Mouse (Mus musculus) cerebellum, adult (tissue): ENCODE data around the gene Ccdc120.
"Not testable (repeated sequence)": the region's sequence is repeated elsewhere in the genome, so short reads cannot be mapped to it uniquely, and the experiment has no call there.

Source experiments
- ATAC-seq: cut with Nextera tagmentation; 2 replicates; pipeline ENCODE4 v1.9.2; 2017; ENCODE audit warnings: mild to moderate bottlenecking, moderate library complexity, mixed read lengths; ENCODE audit not compliant: insufficient number of reproducible peaks, low FRiP score, low TSS enrichment

Gene Ccdc120

DNA sequence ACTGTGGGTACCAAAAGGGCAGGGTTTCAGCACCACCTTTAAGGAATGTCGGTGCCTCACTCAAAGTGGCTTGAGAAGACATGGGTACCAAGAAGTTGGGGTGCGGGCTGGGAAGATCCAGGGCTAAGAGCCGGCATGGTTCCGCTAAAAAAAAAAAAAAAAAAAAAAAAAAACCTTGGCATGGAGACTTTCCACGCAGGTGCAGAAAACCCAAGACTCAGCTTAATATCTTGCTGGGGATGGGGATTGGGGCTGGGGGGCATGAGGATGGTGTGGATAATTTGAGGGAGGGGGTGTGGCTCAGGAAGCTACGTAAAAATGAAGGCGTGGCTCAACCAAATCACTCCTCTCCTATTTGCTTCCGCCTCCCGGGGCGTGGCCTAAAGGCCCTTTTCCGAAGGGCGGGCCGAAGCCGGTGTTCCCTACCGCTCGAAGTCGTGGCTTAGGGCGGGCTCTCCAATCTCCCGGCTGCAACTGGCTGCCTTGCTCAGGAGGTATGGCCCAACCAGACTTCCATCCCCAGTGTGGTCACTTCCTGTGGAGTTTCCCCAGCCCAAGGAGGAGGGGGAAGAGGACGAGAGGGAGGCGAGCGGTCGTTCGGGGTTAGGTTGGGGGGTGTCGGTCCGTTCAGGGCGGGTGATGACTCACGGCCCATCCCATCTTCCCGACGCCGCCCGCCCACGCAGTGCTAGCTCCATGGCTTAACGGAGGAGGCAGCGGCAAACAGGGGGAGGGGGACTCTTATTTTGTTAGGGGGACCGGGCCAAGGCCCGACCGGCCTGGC, 11.6 kb upstream of the Ccdc120 start, which contains the start of gene Tfe3:
Tfe3 (plus strand) TSS at position 424 of the 784 bp plus-strand sequence.
- peak; percentile 99 for ATAC-seq

DNA sequence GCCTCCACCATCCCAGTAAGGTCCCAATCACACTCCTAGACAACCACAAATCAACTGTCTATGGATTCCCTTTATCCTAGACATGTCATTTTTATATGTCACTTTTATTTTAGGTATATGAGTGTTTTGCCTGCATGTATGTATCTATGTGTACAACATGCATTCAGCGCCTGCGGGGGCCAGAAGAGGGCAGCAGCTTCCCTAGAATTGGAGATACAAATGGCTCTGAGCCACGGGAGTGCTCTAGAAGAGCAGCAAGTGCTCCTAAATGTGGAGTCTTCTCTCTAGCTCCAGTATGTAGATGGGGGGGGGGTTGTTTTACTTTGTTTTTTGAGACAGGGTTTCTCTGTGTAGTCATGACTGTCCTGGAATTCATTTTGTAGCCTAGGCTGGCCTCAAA, 2.9 kb upstream of the Ccdc120 start:
- not testable (repeated sequence) for ATAC-seq

GRCm38 (mm10) chrX:7745429-7745828, 5.3 kb downstream of the Ccdc120 start:
- no peak for ATAC-seq

GRCm38 (mm10) chrX:7744940-7745339, 5.8 kb downstream of the Ccdc120 start:
- ATAC-seq, result no peak

DNA sequence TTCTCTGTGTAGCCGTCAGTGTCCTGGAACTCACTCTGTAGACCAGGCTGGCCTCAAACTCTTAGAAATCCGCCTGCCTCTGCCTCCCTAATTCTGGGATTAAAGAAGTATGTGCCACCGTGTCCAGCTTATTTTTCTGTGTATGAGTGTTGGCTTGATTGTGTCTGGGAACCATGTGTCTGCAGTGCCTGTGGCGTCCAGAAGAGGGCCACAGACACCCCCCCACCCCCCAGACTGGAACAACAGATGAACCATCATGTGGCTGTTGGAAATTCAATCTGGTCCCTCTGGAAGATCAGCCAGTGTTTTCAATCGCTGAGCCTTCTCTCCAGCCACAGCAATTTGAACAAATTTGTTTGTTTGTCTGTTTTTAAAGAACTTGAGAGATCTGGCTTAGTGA, 7.2 kb downstream of the Ccdc120 start:
- ATAC-seq, result no peak

- peak; percentile 42; the same call in 1 of the 2 replicates for ATAC-seq
These were observed 9.6 kb downstream of the Ccdc120 start for GRCm38 (mm10) chrX:7741103-7741502.

GRCm38 (mm10) chrX:7740082-7740819, 10.5 kb downstream of the Ccdc120 start:
- no peak for ATAC-seq

- peak; percentile 60 for ATAC-seq
These were observed 11.2 kb downstream of the Ccdc120 start for GRCm38 (mm10) chrX:7739336-7740081.

GRCm38 (mm10) chrX:7733571-7734156, 17.0 kb downstream of the Ccdc120 start:
- no peak for ATAC-seq

DNA sequence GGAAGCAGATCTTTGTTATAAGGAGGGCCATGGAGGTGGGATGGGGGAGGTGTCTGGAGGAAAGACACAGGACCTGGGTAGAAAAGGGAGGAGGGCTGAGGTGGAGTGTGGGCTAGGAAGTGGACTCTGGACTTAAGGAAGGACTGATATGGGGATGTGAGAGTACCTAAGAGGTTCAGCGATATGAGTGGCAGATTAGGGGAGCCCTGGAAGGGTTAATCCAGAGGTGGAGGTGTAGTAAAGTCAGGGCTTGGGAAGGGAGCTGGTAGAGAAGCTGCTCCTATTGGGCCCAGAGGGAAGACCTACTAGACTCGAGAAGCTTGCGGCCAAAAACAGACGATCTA, 21.8 kb downstream of the Ccdc120 start:
- no peak for ATAC-seq

DNA sequence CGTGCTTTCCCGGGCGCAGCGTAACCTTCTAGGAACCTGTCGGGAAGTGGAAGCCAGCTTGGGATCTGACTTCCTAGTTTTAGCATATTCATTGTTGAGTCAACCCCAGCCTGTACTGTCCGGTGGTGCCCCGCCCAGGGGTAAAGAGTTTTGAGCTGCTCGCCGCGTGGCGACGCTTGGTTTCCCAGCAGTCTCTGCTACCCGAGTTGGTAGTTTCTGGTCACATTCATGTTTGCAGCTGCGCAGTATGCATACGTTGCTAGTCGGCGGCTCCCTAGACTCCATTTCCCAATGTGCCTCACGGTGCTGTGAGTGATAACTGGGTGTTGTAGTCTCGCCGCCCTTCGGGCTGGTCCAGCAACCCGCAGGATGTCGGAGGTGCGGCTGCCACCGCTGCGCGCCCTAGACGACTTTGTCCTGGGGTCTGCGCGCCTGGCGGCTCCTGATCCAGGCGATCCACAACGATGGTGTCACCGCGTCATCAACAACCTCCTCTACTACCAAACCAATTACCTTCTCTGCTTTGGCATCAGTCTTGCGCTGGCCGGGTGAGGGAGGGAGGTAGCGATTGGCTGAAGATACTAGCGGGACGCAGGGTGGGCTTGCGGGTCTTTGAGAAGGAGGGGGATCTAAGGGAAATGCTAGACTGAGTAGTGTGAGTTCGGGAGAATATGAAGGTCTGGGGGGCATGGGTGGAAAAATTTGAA, 22.3 kb downstream of the Ccdc120 start, which contains the start of gene Praf2:
Praf2 (plus strand) TSS at position 225 of the 707 bp plus-strand sequence.
- peak; percentile 94 for ATAC-seq

DNA sequence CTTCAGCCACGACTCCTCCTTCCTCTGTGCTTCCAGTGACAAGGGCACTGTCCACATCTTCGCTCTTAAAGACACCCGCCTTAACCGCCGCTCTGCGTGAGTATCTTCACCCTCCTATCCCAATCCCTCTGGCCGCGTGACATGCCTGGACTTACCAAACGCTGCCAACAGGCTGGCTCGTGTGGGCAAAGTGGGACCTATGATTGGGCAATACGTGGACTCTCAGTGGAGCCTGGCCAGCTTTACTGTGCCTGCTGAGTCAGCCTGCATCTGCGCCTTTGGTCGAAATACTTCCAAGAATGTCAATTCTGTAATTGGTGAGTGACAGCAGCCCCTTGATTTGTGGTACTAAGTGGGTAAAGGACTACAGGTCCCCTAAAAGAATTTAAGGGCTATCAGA, 23.5 kb downstream of the Ccdc120 start:
- no peak for ATAC-seq

GRCm38 (mm10) chrX:7725841-7726240, 24.9 kb downstream of the Ccdc120 start:
- ATAC-seq, result no peak

GRCm38 (mm10) chrX:7724135-7724534, 26.6 kb downstream of the Ccdc120 start:
- no peak for ATAC-seq

DNA sequence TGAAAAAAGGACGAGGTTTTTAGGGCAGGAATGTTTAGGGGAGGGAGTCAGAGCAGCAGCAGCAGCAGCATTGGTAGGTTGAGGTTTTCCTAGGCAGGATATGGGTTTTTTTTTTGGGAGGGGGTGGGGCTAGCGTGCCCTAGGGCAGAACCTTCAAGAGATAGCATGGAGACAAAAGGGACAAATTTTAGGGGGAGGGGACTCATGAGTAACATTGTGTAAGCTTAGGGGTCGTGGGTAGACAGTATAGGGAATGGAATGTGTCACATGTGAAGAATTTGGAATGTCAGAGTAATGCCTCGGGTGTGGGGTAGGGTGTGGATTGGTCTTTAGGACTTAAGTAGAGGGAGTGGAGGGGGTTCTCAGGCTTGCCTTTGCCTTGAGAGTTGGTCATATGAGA, 28.0 kb downstream of the Ccdc120 start:
- ATAC-seq, result no peak

DNA sequence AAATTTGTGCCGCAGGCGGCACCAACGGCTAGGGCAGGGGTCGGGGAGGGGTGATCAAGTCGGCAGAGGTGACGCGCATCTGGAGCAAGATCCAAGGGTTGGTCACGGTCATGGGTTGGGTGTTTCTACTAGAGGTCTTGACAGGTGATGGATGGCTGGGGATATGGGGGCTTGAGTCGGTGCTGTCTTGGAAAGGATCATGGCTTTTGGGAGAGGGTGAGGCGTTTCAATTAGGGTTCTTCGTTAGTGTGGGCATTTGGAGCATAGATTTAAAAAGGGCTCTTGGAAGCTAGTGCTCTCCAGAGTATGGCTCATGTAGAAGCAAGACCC, 28.5 kb downstream of the Ccdc120 start:
- ATAC-seq, result no peak

- peak; percentile 90 for ATAC-seq
These were observed 29.0 kb downstream of the Ccdc120 start, which contains the start of gene Gm45208 for GRCm38 (mm10) chrX:7721514-7722281. Gene Gm45208 (plus strand): TSS chrX:7722245.

GRCm38 (mm10) chrX:7716058-7716457, 34.6 kb downstream of the Ccdc120 start:
- ATAC-seq, result not testable (repeated sequence)
